Mouse (Mus musculus) liver, postnatal 0 days (tissue): ENCODE measurements around the gene Szrd1.
"Not testable (repeated sequence)": the region's sequence is repeated elsewhere in the genome, so short reads cannot be mapped to it uniquely, and the experiment has no call there.

Experiments
- CTCF ChIP-seq: sonication (generic); IDR thresholded peaks from 2 replicates; pipeline ENCODE4 v1.5.1; 2016; ENCODE audit warnings: antibody characterized with exemption, low read depth
- EP300 ChIP-seq: IDR thresholded peaks from 2 replicates; pipeline ENCODE4 v1.6.1; 2016; ENCODE audit warnings: antibody characterized with exemption, low read depth, mild to moderate bottlenecking

DNA sequence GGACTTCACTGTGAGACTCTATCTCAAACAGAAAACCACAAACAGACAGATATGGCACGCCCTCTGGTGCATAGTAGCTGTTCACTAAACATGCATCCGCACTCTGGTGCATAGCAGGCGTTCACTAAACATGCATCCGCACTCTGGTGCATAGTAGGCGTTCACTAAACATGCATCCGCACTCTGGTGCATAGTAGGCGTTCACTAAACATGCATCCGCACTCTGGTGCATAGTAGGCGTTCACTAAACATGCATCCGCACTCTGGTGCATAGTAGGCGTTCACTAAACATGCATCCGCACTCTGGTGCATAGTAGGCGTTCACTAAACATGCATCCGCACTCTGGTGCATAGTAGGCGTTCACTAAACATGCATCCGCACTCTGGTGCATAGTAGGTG lies 5.5 kb upstream of the Szrd1 start:
- not testable (repeated sequence) for TF ChIP-seq EP300, CTCF
